Mouse (Mus musculus) left cerebral cortex, adult 18-20 months (tissue): ENCODE measurements at regions not wholly inside any gene's neighbourhood (a gene's known extent, or its start where the extent isn't known, plus 50 kb on each side); places are given as distances from the start of the nearest gene placed in this dataset.
"Not testable (repeated sequence)": the region's sequence is repeated elsewhere in the genome, so short reads cannot be mapped to it uniquely, and the experiment has no call there.

Experiments used
- DNase-seq, 2 experiments: peaks; one replicate each; pipeline ENCODE4 v3.0.0; 2021 to 2022; ENCODE audit warnings: low spot score in 2 of 2, mixed read lengths in 1 of 2

GRCm38 (mm10) chr5:76081379-76081778 lies 58.7 kb upstream of the Srd5a3 start:
- DNase-seq = not testable (repeated sequence)

- DNase-seq = no peak
Measured at GRCm38 (mm10) chr5:76080429-76080828, 59.6 kb upstream of the Srd5a3 start.

- no peak for DNase-seq
Measured at GRCm38 (mm10) chr5:76079204-76080025, 60.7 kb upstream of the Srd5a3 start.

- DNase-seq = no peak
Measured at GRCm38 (mm10) chr5:76078485-76078884, 61.6 kb upstream of the Srd5a3 start.

GRCm38 (mm10) chr5:76076283-76076682 lies 63.8 kb upstream of the Srd5a3 start:
- no peak for DNase-seq

- DNase-seq = no peak
Measured at GRCm38 (mm10) chr5:76075401-76075800, 64.7 kb upstream of the Srd5a3 start.

GRCm38 (mm10) chr5:76067881-76068280 lies 72.2 kb upstream of the Srd5a3 start:
- no peak for DNase-seq

- DNase-seq = no peak
Measured at GRCm38 (mm10) chr5:76067231-76067630, 72.8 kb upstream of the Srd5a3 start.

GRCm38 (mm10) chr5:76065789-76066188 lies 74.3 kb upstream of the Srd5a3 start:
- no peak for DNase-seq

- no peak for DNase-seq
Measured at GRCm38 (mm10) chr5:76065227-76065626, 74.8 kb upstream of the Srd5a3 start.

- DNase-seq = no peak
Measured at GRCm38 (mm10) chr5:76064686-76065085, 75.4 kb upstream of the Srd5a3 start.

GRCm38 (mm10) chr5:76063473-76063872 lies 76.6 kb upstream of the Srd5a3 start:
- DNase-seq = no peak

GRCm38 (mm10) chr5:76058011-76058410 lies 79.8 kb upstream of the Kdr start:
- DNase-seq = no peak

GRCm38 (mm10) chr5:76055849-76056248 lies 77.6 kb upstream of the Kdr start:
- DNase-seq = no peak

- no peak for DNase-seq
Measured at GRCm38 (mm10) chr5:76052782-76053181, 74.5 kb upstream of the Kdr start.

- DNase-seq = no peak
Measured at GRCm38 (mm10) chr5:76051658-76052057, 73.4 kb upstream of the Kdr start.

- DNase-seq = no peak
Measured at GRCm38 (mm10) chr5:76048103-76048874, 70.0 kb upstream of the Kdr start.

- no peak for DNase-seq
Measured at GRCm38 (mm10) chr5:76043521-76044510, 65.6 kb upstream of the Kdr start.

- peak in 1 of 2 experiments; percentile 4 for DNase-seq
Measured at GRCm38 (mm10) chr5:76040454-76041203, 62.4 kb upstream of the Kdr start.

GRCm38 (mm10) chr5:76028729-76029128 lies 50.5 kb upstream of the Kdr start:
- no peak for DNase-seq
